Mouse (Mus musculus) embryonic facial prominence, embryonic 10.5 days (tissue): ENCODE data around the gene Trpm8. TPM values are rescaled to one million over a fixed set of nuclear protein-coding genes. Genes with fewer than 3 reads are reported as not detected.
A peak's percentile ranks its signal among the peaks of the same experiment; 100 is the strongest.

Experiments
- DNase-seq: peaks from one replicate; pipeline ENCODE4 v3.0.0-alpha.2; 2017; ENCODE audit warnings: low spot score
- H3K27ac ChIP-seq: fragments of 300-500 bp; sonication (generic); replicated peaks from 2 replicates; pipeline ENCODE4 v1.5.1; 2016; ENCODE audit warnings: mild to moderate bottlenecking
- H3K27me3 ChIP-seq: fragments of 300-500 bp; sonication (generic); replicated peaks from 2 replicates; pipeline ENCODE4 v1.6.1; 2016; ENCODE audit warnings: low read depth, mild to moderate bottlenecking; ENCODE audit not compliant: poor library complexity, severe bottlenecking
- H3K36me3 ChIP-seq: fragments of 300-500 bp; sonication (generic); replicated peaks from 2 replicates; pipeline ENCODE4 v1.6.1; 2016; ENCODE audit warnings: mild to moderate bottlenecking, moderate library complexity
- H3K4me1 ChIP-seq: fragments of 300-500 bp; sonication (generic); 2 replicates; pipeline ENCODE4 v1.6.1; 2016
- H3K4me3 ChIP-seq: fragments of 300-500 bp; sonication (generic); 2 replicates; pipeline ENCODE4 v1.5.1; 2016; ENCODE audit warnings: mild to moderate bottlenecking, moderate library complexity
- H3K9me3 ChIP-seq: fragments of 300-500 bp; sonication (generic); 2 replicates; pipeline ENCODE4 v1.6.1; 2016; ENCODE audit warnings: mild to moderate bottlenecking
- WGBS: fragments of 180-500 bp; shearing (Covaris S2); methylation state at CpG from one replicate; pipeline ENCODE4 v1.1.7; 2016; 5-methylcytosine and 5-hydroxymethylcytosine counted together
- polyA plus RNA-seq: library from polyadenylated mRNA; unstranded; fragments of >200 nt; fragmentation: Nextera tagmentation; extraction: Ambion mirVana; gene quantifications from 2 replicates; pipeline ENCODE4 v1.2.1, GENCODE M21; 2016

The Trpm8 gene
- polyA plus RNA-seq, 1 experiment from 2014 or later: not detected

- peak; percentile 8 for DNase-seq
- peaks cover 76% of the 10 kb centered on the region for H3K9me3 ChIP-seq
- WGBS: 65% methylated on average over 3 of the region's 3 CpGs
Observed at GRCm38 (mm10) chr1:88291409-88292005, 14.0 kb downstream of the Trpm8 start.

GRCm38 (mm10) chr1:88292057-88292456 lies 14.6 kb downstream of the Trpm8 start:
- H3K4me3 ChIP-seq: no peak overlapping the region
- peak; percentile 11 for DNase-seq
- no peaks in the 10 kb centered on the region for H3K27me3 ChIP-seq
- H3K36me3 ChIP-seq: no peaks in the 10 kb centered on the region
- H3K9me3 ChIP-seq: peaks cover 76% of the 10 kb centered on the region
- no peak overlapping the region for H3K27ac ChIP-seq
- H3K4me1 ChIP-seq: no peaks in the 10 kb centered on the region
- 54% methylated on average over 2 of the region's 2 CpGs for WGBS

More at GRCm38 (mm10) chr1:88291409-88292005, 14.0 kb downstream of the Trpm8 start:
- Histone ChIP-seq H3K27ac (no peak overlapping the region), H3K4me3 (no peak overlapping the region), H3K36me3 (no peaks in the 10 kb centered on the region), H3K4me1 (no peaks in the 10 kb centered on the region), H3K27me3 (no peaks in the 10 kb centered on the region)

- Histone ChIP-seq H3K27me3 (no peaks in the 10 kb centered on the region), H3K36me3 (no peaks in the 10 kb centered on the region), H3K4me3 (no peak overlapping the region), H3K27ac (no peak overlapping the region), H3K4me1 (no peaks in the 10 kb centered on the region), H3K9me3 (peaks cover 77% of the 10 kb centered on the region)
- WGBS: 18% methylated on average over 1 of the region's 1 CpGs
- DNase-seq: no peak
Observed at GRCm38 (mm10) chr1:88294650-88295049, 17.2 kb downstream of the Trpm8 start.

GRCm38 (mm10) chr1:88296171-88296920 lies 18.9 kb downstream of the Trpm8 start:
- Histone ChIP-seq H3K4me3 (no peak overlapping the region), H3K27ac (no peak overlapping the region), H3K4me1 (no peaks in the 10 kb centered on the region), H3K36me3 (no peaks in the 10 kb centered on the region), H3K27me3 (no peaks in the 10 kb centered on the region), H3K9me3 (peaks cover 77% of the 10 kb centered on the region)
- peak; percentile 9 for DNase-seq
- WGBS: 77% methylated on average over 4 of the region's 4 CpGs

- H3K4me1 ChIP-seq: no peaks in the 10 kb centered on the region
- H3K27ac ChIP-seq: no peak overlapping the region
- no peaks in the 10 kb centered on the region for H3K36me3 ChIP-seq
- DNase-seq: peak; percentile 16
- peaks cover 80% of the 10 kb centered on the region for H3K9me3 ChIP-seq
- 67% methylated on average over 7 of the region's 7 CpGs for WGBS
- no peaks in the 10 kb centered on the region for H3K27me3 ChIP-seq
- no peak overlapping the region for H3K4me3 ChIP-seq
Observed at GRCm38 (mm10) chr1:88297480-88298258, 20.2 kb downstream of the Trpm8 start.

- 64% methylated on average over 4 of the region's 4 CpGs for WGBS
- H3K9me3 ChIP-seq: peaks cover 90% of the 10 kb centered on the region
- H3K4me3 ChIP-seq: no peak overlapping the region
- no peaks in the 10 kb centered on the region for H3K36me3 ChIP-seq
- no peak overlapping the region for H3K27ac ChIP-seq
- H3K4me1 ChIP-seq: no peaks in the 10 kb centered on the region
- H3K27me3 ChIP-seq: no peaks in the 10 kb centered on the region
- peak; percentile 9 for DNase-seq
Observed at GRCm38 (mm10) chr1:88298686-88299528, 21.4 kb downstream of the Trpm8 start.

GRCm38 (mm10) chr1:88299529-88299945 lies 22.1 kb downstream of the Trpm8 start:
- peak; percentile 10 for DNase-seq
- Histone ChIP-seq H3K27me3 (no peaks in the 10 kb centered on the region), H3K9me3 (peaks cover 92% of the 10 kb centered on the region), H3K36me3 (no peaks in the 10 kb centered on the region), H3K4me3 (no peak overlapping the region), H3K4me1 (no peaks in the 10 kb centered on the region), H3K27ac (no peak overlapping the region)
- 82% methylated on average over 2 of the region's 2 CpGs for WGBS

GRCm38 (mm10) chr1:88300301-88301050 lies 23.0 kb downstream of the Trpm8 start:
- H3K4me1 ChIP-seq: no peaks in the 10 kb centered on the region
- peaks cover 95% of the 10 kb centered on the region for H3K9me3 ChIP-seq
- no peak overlapping the region for H3K4me3 ChIP-seq
- DNase-seq: peak; percentile 11
- WGBS: 43% methylated on average over 5 of the region's 5 CpGs
- H3K36me3 ChIP-seq: no peaks in the 10 kb centered on the region
- H3K27ac ChIP-seq: no peak overlapping the region
- no peaks in the 10 kb centered on the region for H3K27me3 ChIP-seq

GRCm38 (mm10) chr1:88301121-88302014 lies 23.9 kb downstream of the Trpm8 start:
- no peak overlapping the region for H3K4me3 ChIP-seq
- no peak overlapping the region for H3K27ac ChIP-seq
- WGBS: 70% methylated on average over 9 of the region's 9 CpGs
- no peaks in the 10 kb centered on the region for H3K27me3 ChIP-seq
- no peaks in the 10 kb centered on the region for H3K36me3 ChIP-seq
- H3K9me3 ChIP-seq: peaks cover 95% of the 10 kb centered on the region
- H3K4me1 ChIP-seq: no peaks in the 10 kb centered on the region
- peak; percentile 20 for DNase-seq

- no peaks in the 10 kb centered on the region for H3K27me3 ChIP-seq
- DNase-seq: peak; percentile 10
- H3K27ac ChIP-seq: no peak overlapping the region
- H3K36me3 ChIP-seq: no peaks in the 10 kb centered on the region
- 65% methylated on average over 14 of the region's 14 CpGs for WGBS
- no peaks in the 10 kb centered on the region for H3K4me1 ChIP-seq
- peaks cover 95% of the 10 kb centered on the region for H3K9me3 ChIP-seq
- H3K4me3 ChIP-seq: no peak overlapping the region
Observed at GRCm38 (mm10) chr1:88302057-88302740, 24.7 kb downstream of the Trpm8 start.
